Mouse (Mus musculus): Measurements from ENCODE around the gene Adamtsl4. TPM values are rescaled to one million over a fixed set of nuclear protein-coding genes. Genes with fewer than 3 reads are reported as not detected.
"Not testable (repeated sequence)": the region's sequence is repeated elsewhere in the genome, so short reads cannot be mapped to it uniquely, and the experiment has no call there.

Gene Adamtsl4
- polyA plus RNA-seq, 1 experiment, result 4.1 TPM

DNA sequence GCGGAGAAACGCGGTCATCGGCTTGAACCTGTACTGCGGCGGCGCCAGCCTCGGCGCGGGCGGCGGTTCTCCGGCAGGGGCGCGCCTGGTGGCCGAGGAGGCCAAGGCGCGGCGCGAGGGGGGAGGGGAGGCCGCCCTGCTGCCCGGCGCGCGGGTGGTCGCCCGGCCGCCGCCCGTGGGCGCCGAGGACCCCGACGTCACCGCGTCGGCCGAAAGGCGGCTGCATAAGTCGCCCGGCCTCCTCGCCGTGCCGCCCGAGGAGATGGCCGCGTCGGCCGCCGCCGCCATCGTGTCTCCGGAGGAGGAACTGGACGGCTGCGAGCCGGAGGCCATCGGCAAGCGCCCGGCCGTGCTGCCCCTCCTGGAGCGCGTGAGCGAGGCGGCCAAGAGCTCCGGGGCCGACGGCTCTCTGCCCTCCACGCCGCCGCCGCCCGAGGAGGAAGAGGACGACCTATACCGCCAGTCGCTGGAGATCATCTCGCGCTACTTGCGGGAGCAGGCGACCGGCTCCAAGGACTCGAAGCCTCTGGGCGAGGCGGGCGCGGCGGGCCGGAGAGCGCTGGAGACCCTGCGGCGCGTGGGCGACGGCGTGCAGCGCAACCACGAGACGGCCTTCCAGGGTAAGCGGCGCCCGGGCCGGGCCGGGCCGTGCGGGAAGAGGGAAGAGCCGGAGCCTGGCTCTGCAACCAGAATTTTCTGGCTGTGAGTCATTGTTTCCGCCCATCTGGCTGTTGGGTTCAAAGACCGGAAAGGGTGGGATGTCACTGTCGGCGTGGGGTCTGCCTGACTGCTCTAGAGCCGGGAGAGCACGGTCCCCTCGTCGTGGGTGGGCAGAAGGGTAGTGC, 28.6 kb downstream of the Adamtsl4 start:
- peak; percentile 81 for DNase-seq
- WGBS, result under 1% methylated on average over 113 of the region's 113 CpGs
- TF ChIP-seq CTCF (IDR thresholded peaks at IDR 0.05; ENCODE audit: borderline replicate concordance, control insufficient read depth, extremely low read depth, insufficient read depth, low read length, poor library complexity) (no peak), POLR2A (IDR thresholded peaks at IDR 0.05; ENCODE audit: control insufficient read depth, extremely low read depth, insufficient read depth, low read length, poor library complexity) (peak; percentile 79)
- H3K27me3 ChIP-seq (ENCODE audit: control insufficient read depth, insufficient read depth, low read length), result no peaks in the 10 kb centered on the region
- peak overlapping the region; percentile 90 for H3K4me3 ChIP-seq (ENCODE audit: control insufficient read depth, insufficient read depth, low read length)
- H3K36me3 ChIP-seq (ENCODE audit: control insufficient read depth, insufficient read depth, low read length), result peaks cover 37% of the 10 kb centered on the region
- H3K27ac ChIP-seq (ENCODE audit: control insufficient read depth, insufficient read depth, low read length), result peak overlapping the region; percentile 77
- peaks cover 15% of the 10 kb centered on the region for H3K4me1 ChIP-seq (replicated peaks; ENCODE audit: control insufficient read depth, insufficient read depth, low read length)

DNA sequence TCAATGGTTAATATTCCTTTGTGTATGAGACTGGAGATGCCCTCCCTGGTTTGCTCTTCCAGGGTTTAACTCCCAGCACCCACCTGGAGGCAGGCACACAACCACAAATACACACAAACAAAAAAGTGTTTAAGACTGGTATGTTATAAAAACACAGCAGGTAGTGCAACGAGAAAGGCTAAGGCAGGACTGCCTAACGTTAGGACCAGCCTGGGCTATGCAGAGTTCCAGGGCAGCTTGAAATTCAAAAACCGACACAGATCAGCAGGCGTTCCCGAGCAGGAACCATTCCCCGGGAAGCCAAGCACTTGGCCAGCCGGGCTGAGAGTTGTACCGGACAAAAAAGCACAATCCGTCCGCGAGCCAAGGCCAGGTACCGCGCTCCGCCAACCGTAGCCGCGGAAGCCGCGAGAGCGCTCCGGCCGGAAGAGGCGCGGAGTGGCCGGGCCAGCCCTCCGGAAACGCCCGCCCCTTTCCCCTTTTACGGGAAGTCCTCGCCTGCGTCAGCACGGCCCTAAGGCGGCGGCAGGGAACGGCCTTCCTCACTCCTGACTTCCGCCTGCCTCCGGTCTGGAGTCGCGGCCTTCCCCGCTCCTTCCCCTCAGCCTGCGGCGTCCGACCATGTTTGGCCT, 29.4 kb downstream of the Adamtsl4 start, which contains the start of gene Mcl1:
Gene Mcl1, plus strand, starts transcription at position 553 of the 632 bp plus-strand sequence.
- no peak for TF ChIP-seq CTCF (IDR thresholded peaks at IDR 0.05; ENCODE audit: borderline replicate concordance, control insufficient read depth, extremely low read depth, insufficient read depth, low read length, poor library complexity)
- peak; percentile 99 for TF ChIP-seq POLR2A (IDR thresholded peaks at IDR 0.05; ENCODE audit: control insufficient read depth, extremely low read depth, insufficient read depth, low read length, poor library complexity)
- Histone ChIP-seq H3K4me1 (replicated peaks; ENCODE audit: control insufficient read depth, insufficient read depth, low read length) (peaks cover 11% of the 10 kb centered on the region), H3K36me3 (ENCODE audit: control insufficient read depth, insufficient read depth, low read length) (peaks cover 30% of the 10 kb centered on the region), H3K27ac (ENCODE audit: control insufficient read depth, insufficient read depth, low read length) (peak within 1 kb of the TSS; percentile 80), H3K4me3 (ENCODE audit: control insufficient read depth, insufficient read depth, low read length) (peak within 1 kb of the TSS; percentile 90), H3K27me3 (ENCODE audit: control insufficient read depth, insufficient read depth, low read length) (no peaks in the 10 kb centered on the region)
- under 1% methylated on average over 43 of the region's 43 CpGs for WGBS
- DNase-seq, result peak; percentile 91

DNA sequence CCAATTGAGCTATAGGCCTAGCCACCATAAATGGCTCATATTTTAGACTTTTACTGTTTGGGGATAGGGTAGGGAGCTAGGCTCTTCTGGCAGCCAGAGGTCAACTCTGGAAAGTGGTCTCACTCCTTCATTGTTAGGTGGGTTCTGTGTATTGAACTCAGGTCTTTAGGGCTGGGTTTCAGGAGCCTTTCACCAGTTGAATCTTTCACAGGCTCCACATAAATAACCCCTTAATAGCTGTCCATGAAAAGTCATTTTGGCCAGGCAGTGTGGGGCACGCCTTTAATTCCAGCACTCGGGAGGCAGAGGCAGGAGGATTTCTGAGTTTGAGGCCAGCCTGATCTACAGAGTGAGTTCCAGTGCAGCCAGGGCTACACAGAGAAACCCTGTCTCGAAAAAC, 30.0 kb downstream of the Adamtsl4 start:
- no peak for DNase-seq
- Histone ChIP-seq H3K4me1 (replicated peaks; ENCODE audit: control insufficient read depth, insufficient read depth, low read length) (peaks cover 9% of the 10 kb centered on the region), H3K36me3 (ENCODE audit: control insufficient read depth, insufficient read depth, low read length) (peaks cover 25% of the 10 kb centered on the region), H3K4me3 (ENCODE audit: control insufficient read depth, insufficient read depth, low read length) (no peak overlapping the region), H3K27me3 (ENCODE audit: control insufficient read depth, insufficient read depth, low read length) (no peaks in the 10 kb centered on the region), H3K27ac (ENCODE audit: control insufficient read depth, insufficient read depth, low read length) (no peak overlapping the region)
- WGBS, result 91% methylated on average over 3 of the region's 3 CpGs
- TF ChIP-seq POLR2A (IDR thresholded peaks at IDR 0.05; ENCODE audit: control insufficient read depth, extremely low read depth, insufficient read depth, low read length, poor library complexity), result no peak
- no peak for TF ChIP-seq CTCF (IDR thresholded peaks at IDR 0.05; ENCODE audit: borderline replicate concordance, control insufficient read depth, extremely low read depth, insufficient read depth, low read length, poor library complexity)

DNA sequence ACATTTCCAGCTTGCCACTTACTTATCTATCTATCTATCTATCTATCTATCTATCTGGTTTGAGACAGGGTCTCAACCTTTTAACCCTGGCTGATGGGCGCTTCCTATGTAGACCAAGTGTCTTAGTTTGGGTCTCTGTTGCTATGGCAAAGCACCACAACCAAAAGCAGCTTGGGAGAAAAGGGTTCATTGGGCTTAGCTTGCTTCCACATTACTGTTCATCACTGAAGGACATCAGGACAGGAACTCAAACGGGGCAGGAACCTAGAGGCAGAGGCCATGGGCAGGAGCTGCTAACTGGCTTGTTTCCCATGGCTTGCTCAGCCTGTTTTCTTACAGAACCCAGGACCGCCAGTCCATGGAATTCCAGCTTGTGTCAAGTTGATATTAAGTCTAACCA, 30.6 kb downstream of the Adamtsl4 start:
- Histone ChIP-seq H3K27ac (ENCODE audit: control insufficient read depth, insufficient read depth, low read length) (no peak overlapping the region), H3K27me3 (ENCODE audit: control insufficient read depth, insufficient read depth, low read length) (no peaks in the 10 kb centered on the region), H3K4me1 (replicated peaks; ENCODE audit: control insufficient read depth, insufficient read depth, low read length) (peaks cover 11% of the 10 kb centered on the region), H3K36me3 (ENCODE audit: control insufficient read depth, insufficient read depth, low read length) (peaks cover 19% of the 10 kb centered on the region), H3K4me3 (ENCODE audit: control insufficient read depth, insufficient read depth, low read length) (no peak overlapping the region)
- DNase-seq, result no peak
- TF ChIP-seq POLR2A (IDR thresholded peaks at IDR 0.05; ENCODE audit: control insufficient read depth, extremely low read depth, insufficient read depth, low read length, poor library complexity), result no peak
- TF ChIP-seq CTCF (IDR thresholded peaks at IDR 0.05; ENCODE audit: borderline replicate concordance, control insufficient read depth, extremely low read depth, insufficient read depth, low read length, poor library complexity), result no peak
- 90% methylated on average over 3 of the region's 3 CpGs for WGBS

DNA sequence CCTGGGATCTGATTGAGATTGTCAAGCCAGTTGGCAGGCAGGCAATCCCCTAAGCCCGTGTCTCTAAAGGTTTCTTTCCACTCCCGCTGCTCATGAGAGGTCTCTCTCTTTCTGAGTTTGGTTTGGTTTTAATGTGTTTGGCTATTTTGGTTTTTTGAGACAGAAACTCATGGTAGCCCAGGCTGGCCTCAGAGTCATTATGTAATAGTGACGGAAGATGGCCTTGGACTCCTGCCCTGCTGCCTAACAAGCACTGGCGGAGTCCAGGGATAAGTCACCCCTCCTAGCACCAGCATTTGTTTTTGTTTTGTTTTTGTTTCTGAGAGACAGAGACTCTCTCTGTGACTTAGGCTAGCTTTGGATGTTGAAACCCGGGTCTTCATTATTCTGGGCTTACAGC, 32.3 kb downstream of the Adamtsl4 start:
- no peak for TF ChIP-seq POLR2A (IDR thresholded peaks at IDR 0.05; ENCODE audit: control insufficient read depth, extremely low read depth, insufficient read depth, low read length, poor library complexity)
- no peak for TF ChIP-seq CTCF (IDR thresholded peaks at IDR 0.05; ENCODE audit: borderline replicate concordance, control insufficient read depth, extremely low read depth, insufficient read depth, low read length, poor library complexity)
- peaks cover 5% of the 10 kb centered on the region for H3K36me3 ChIP-seq (ENCODE audit: control insufficient read depth, insufficient read depth, low read length)
- no peak for DNase-seq
- H3K27me3 ChIP-seq (ENCODE audit: control insufficient read depth, insufficient read depth, low read length), result no peaks in the 10 kb centered on the region
- peaks cover 12% of the 10 kb centered on the region for H3K4me1 ChIP-seq (replicated peaks; ENCODE audit: control insufficient read depth, insufficient read depth, low read length)
- 97% methylated on average over 5 of the region's 5 CpGs for WGBS
- no peak overlapping the region for H3K4me3 ChIP-seq (ENCODE audit: control insufficient read depth, insufficient read depth, low read length)
- H3K27ac ChIP-seq (ENCODE audit: control insufficient read depth, insufficient read depth, low read length), result no peak overlapping the region

DNA sequence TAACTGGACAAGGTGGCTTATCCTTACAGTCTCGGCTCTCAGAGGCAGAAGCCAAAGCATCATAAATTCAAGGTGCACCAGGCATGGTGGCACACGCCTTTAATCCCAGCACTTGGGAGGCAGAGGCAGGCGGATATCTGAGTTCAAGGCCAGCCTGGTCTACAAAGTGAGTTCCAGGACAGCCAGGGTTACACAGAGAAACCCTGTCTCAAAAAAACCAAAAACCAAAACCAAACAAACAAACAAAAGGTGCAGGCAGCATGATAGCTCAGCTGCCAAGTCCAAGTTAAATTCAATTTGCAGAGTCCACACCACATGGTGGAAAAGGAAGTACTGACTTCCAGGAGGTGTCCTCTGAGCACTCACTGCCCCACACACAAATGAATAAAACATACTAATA, 33.3 kb downstream of the Adamtsl4 start:
- WGBS, result 97% methylated on average over 3 of the region's 3 CpGs
- H3K4me1 ChIP-seq (replicated peaks; ENCODE audit: control insufficient read depth, insufficient read depth, low read length), result peaks cover 15% of the 10 kb centered on the region
- H3K36me3 ChIP-seq (ENCODE audit: control insufficient read depth, insufficient read depth, low read length); H3K4me3 ChIP-seq (ENCODE audit: control insufficient read depth, insufficient read depth, low read length); H3K27ac ChIP-seq (ENCODE audit: control insufficient read depth, insufficient read depth, low read length); H3K27me3 ChIP-seq (ENCODE audit: control insufficient read depth, insufficient read depth, low read length); DNase-seq: not testable (repeated sequence)

Measured in thymus, adult 2 months (tissue).